Comparison of ENCODE assay signal across 8 mouse cellular contexts in the genomic region with DNA sequence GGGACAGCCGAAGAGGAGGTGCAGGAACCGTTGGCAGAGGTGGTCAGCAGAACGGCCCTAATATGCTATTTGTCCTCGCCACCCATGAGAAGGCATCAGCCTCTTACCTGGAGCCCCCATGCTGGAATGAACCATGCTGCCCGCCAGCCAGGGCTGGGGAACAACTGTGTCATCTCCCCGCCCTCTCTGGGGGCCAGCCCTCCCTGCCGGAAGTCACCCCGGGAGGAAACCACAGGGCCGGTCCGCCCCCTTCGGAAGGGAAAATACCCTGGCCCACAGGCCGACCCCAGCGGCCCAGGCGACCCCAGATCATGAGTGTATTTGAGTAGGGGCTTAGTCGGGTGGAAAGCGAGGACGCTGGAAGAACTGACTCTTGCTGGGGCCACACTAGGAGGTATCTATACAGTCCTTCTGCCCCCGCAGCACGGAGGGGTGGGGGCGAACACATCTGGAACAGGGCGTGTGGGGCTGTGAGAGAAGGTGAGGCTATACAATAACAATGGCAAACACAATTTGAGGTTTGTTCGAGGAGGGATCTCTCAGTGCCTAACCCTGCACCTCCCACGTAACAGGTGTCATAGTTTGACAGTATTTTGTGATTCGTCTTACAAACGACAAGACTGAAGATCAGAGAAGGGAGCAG. TPM values are rescaled to one million over a fixed set of nuclear protein-coding genes. Genes with fewer than 3 reads are reported as not detected.
DNase-seq lines count a peak whose midpoint lies in the region; ATAC-seq lines count a peak whose summit lies in the region.

No protein-coding gene starts in this region.

- no peak; the same call in 1 of the 2 replicates for ATAC-seq in forebrain, embryonic 12.5 days (ENCODE audit: low FRiP score)
- no peak for ATAC-seq in forebrain, embryonic 11.5 days (replicated peaks; ENCODE audit: low FRiP score)
- peak; percentile 10; the same call in 1 of the 2 replicates for ATAC-seq in intestine, embryonic 16.5 days
- 0 out of 2 replicates have a peak, but pooled peaks have one; percentile 12 for ATAC-seq in midbrain, embryonic 11.5 days (ENCODE audit: low FRiP score)

- no peak overlapping the region for H3K27ac ChIP-seq in forebrain, embryonic 10.5 days
- H3K27ac ChIP-seq in forebrain, embryonic 12.5 days, result no peak overlapping the region
- no peak overlapping the region for H3K27ac ChIP-seq in forebrain, embryonic 11.5 days (ENCODE audit: low read depth, low read length)
- H3K27ac ChIP-seq in intestine, embryonic 16.5 days (ENCODE audit: low read length), result no peak overlapping the region
- H3K27ac ChIP-seq in midbrain, embryonic 11.5 days (ENCODE audit: low read depth, low read length), result no peak overlapping the region

- peaks cover 6% of the 10 kb centered on the region; the same call in 1 of the 2 replicates for H3K9me3 ChIP-seq in forebrain, embryonic 10.5 days
- H3K9me3 ChIP-seq in forebrain, embryonic 12.5 days, result no peaks in the 10 kb centered on the region
- H3K9me3 ChIP-seq in forebrain, embryonic 11.5 days (ENCODE audit: control insufficient read depth, low read length), result peaks cover 2% of the 10 kb centered on the region; the same call in 1 of the 2 replicates
- no peaks in the 10 kb centered on the region for H3K9me3 ChIP-seq in intestine, embryonic 16.5 days (ENCODE audit: control insufficient read depth, low read length)
- H3K9me3 ChIP-seq in midbrain, embryonic 11.5 days (ENCODE audit: control insufficient read depth, low read length), result no peaks in the 10 kb centered on the region; the same call in 1 of the 2 replicates

- H3K4me2 ChIP-seq in forebrain, embryonic 12.5 days, result no peak overlapping the region; the same call in 1 of the 2 replicates
- H3K4me2 ChIP-seq in forebrain, embryonic 11.5 days (ENCODE audit: low read depth, low read length, severe bottlenecking), result no peak overlapping the region
- H3K4me2 ChIP-seq in intestine, embryonic 16.5 days (ENCODE audit: low read depth, low read length), result peak overlapping the region; percentile 37
- no peak overlapping the region for H3K4me2 ChIP-seq in midbrain, embryonic 11.5 days

- H3K36me3 ChIP-seq in forebrain, embryonic 10.5 days (replicated peaks), result no peaks in the 10 kb centered on the region
- no peaks in the 10 kb centered on the region; the same call in 1 of the 2 replicates for H3K36me3 ChIP-seq in forebrain, embryonic 12.5 days (replicated peaks)
- H3K36me3 ChIP-seq in forebrain, embryonic 11.5 days (ENCODE audit: control insufficient read depth, insufficient read depth, low read length), result no peaks in the 10 kb centered on the region
- H3K36me3 ChIP-seq in intestine, embryonic 16.5 days (ENCODE audit: control insufficient read depth, insufficient read depth, low read length), result no peaks in the 10 kb centered on the region
- no peaks in the 10 kb centered on the region for H3K36me3 ChIP-seq in midbrain, embryonic 11.5 days (ENCODE audit: control insufficient read depth, insufficient read depth, low read length)

- peak overlapping the region; percentile 29 for H3K4me3 ChIP-seq in forebrain, embryonic 10.5 days
- no peak overlapping the region for H3K4me3 ChIP-seq in forebrain, embryonic 12.5 days (replicated peaks)
- H3K4me3 ChIP-seq in forebrain, embryonic 11.5 days (ENCODE audit: low read depth, low read length), result no peak overlapping the region
- peak overlapping the region; percentile 32 for H3K4me3 ChIP-seq in intestine, embryonic 16.5 days (ENCODE audit: low read length)
- H3K4me3 ChIP-seq in midbrain, embryonic 11.5 days (ENCODE audit: low read depth, low read length), result no peak overlapping the region

- H3K27me3 ChIP-seq in forebrain, embryonic 10.5 days (ENCODE audit: poor library complexity, severe bottlenecking), result peaks cover 65% of the 10 kb centered on the region
- H3K27me3 ChIP-seq in forebrain, embryonic 12.5 days, result peaks cover 60% of the 10 kb centered on the region
- H3K27me3 ChIP-seq in forebrain, embryonic 11.5 days (ENCODE audit: control insufficient read depth, insufficient read depth, low read length), result peaks cover 27% of the 10 kb centered on the region
- H3K27me3 ChIP-seq in intestine, embryonic 16.5 days (replicated peaks; ENCODE audit: control insufficient read depth, insufficient read depth, low read length), result peaks cover 33% of the 10 kb centered on the region
- peaks cover 30% of the 10 kb centered on the region for H3K27me3 ChIP-seq in midbrain, embryonic 11.5 days (ENCODE audit: control insufficient read depth, insufficient read depth, low read length)

- no peak for DNase-seq in forebrain, embryonic 10.5 days (ENCODE audit: extremely low spot score, low spot score)
- no peak for DNase-seq in forebrain, embryonic 11.5 days (ENCODE audit: low spot score)
- peak; percentile 83 for DNase-seq in midbrain, embryonic 11.5 days (ENCODE audit: low spot score, missing footprints)
- DNase-seq in thymus, postnatal 25 days, result peak; percentile 85
- no peak for DNase-seq in layer of hippocampus, adult 11-12 months (ENCODE audit: low spot score)
- no peak for DNase-seq in adrenal gland, adult 2 months

- 7% methylated on average over 25 of the region's 25 CpGs for WGBS in forebrain, embryonic 10.5 days
- 6% methylated on average over 25 of the region's 25 CpGs for WGBS in forebrain, embryonic 12.5 days
- 7% methylated on average over 25 of the region's 25 CpGs for WGBS in forebrain, embryonic 11.5 days
- 7% methylated on average over 25 of the region's 25 CpGs for WGBS in intestine, embryonic 16.5 days
- WGBS in midbrain, embryonic 11.5 days, result 7% methylated on average over 25 of the region's 25 CpGs

- H3K4me1 ChIP-seq in forebrain, embryonic 10.5 days, result peaks cover 30% of the 10 kb centered on the region
- peaks cover 25% of the 10 kb centered on the region for H3K4me1 ChIP-seq in forebrain, embryonic 12.5 days
- H3K4me1 ChIP-seq in forebrain, embryonic 11.5 days (replicated peaks; ENCODE audit: control insufficient read depth, insufficient read depth, low read length), result peaks cover 9% of the 10 kb centered on the region; the same call in 1 of the 2 replicates
- H3K4me1 ChIP-seq in intestine, embryonic 16.5 days (ENCODE audit: control insufficient read depth, insufficient read depth, low read length), result 0 out of 2 replicates have a peak, but pooled peaks cover 2% of the 10 kb centered on the region
- peaks cover 11% of the 10 kb centered on the region for H3K4me1 ChIP-seq in midbrain, embryonic 11.5 days (ENCODE audit: control insufficient read depth, insufficient read depth, low read length)

- no peak overlapping the region for H3K9ac ChIP-seq in forebrain, embryonic 12.5 days
- H3K9ac ChIP-seq in forebrain, embryonic 11.5 days (ENCODE audit: low read length), result peak overlapping the region; percentile 21; the same call in 1 of the 2 replicates
- H3K9ac ChIP-seq in intestine, embryonic 16.5 days (ENCODE audit: low read depth, low read length), result peak overlapping the region; percentile 38; the same call in 1 of the 2 replicates
- no peak overlapping the region for H3K9ac ChIP-seq in midbrain, embryonic 11.5 days (ENCODE audit: low read length)

RNA-seq across cellular contexts. Expression of gene Pou2f2, which starts 47.1 kb away (rescaled TPM):
- 5.5 and 7.0 TPM in 2 replicates for polyA plus RNA-seq in forebrain, embryonic 10.5 days (2016; fragmentation: Nextera tagmentation; extraction: Ambion mirVana)
- polyA plus RNA-seq in forebrain, embryonic 12.5 days (2016; fragmentation: Nextera tagmentation; extraction: Ambion mirVana), result 22.3 and 28.6 TPM in 2 replicates
- 16.8 and 19.9 TPM in 2 replicates for polyA plus RNA-seq in forebrain, embryonic 11.5 days (2014; fragmentation: Nextera tagmentation; extraction: Ambion mirVana)
- polyA plus RNA-seq in intestine, embryonic 16.5 days (2015; fragmentation: Nextera tagmentation; extraction: Ambion mirVana), result 1.0 and 1.2 TPM in 2 replicates
- polyA plus RNA-seq in midbrain, embryonic 11.5 days (2014; fragmentation: Nextera tagmentation; extraction: Ambion mirVana), result 26.6 and 31.3 TPM in 2 replicates
- under 1 TPM; 0.46 to 0.90 TPM for total RNA-seq in adrenal gland, adult 2 months (2021)
- 2.7 and 3.2 TPM in 2 replicates for polyA plus RNA-seq in adrenal gland, adult 2 months (2012; rRNA removed)

Comparison
In these comparisons a context has a peak if more than half of its experiments do, and no peak if none do; other contexts are left out.
1. H3K4me3 ChIP-seq: peak in forebrain, embryonic 10.5 days (single experiment) and intestine, embryonic 16.5 days (single experiment); none in forebrain, embryonic 12.5 days (single experiment), forebrain, embryonic 11.5 days (single experiment) and midbrain, embryonic 11.5 days (single experiment).
2. H3K9ac ChIP-seq: peak in forebrain, embryonic 11.5 days (single experiment) and intestine, embryonic 16.5 days (single experiment); none in forebrain, embryonic 12.5 days (single experiment) and midbrain, embryonic 11.5 days (single experiment).
3. DNase-seq: peak in midbrain, embryonic 11.5 days (single experiment) and thymus, postnatal 25 days (single experiment); none in forebrain, embryonic 10.5 days (single experiment), forebrain, embryonic 11.5 days (single experiment), layer of hippocampus, adult 11-12 months (single experiment) and adrenal gland, adult 2 months (single experiment).
4. ATAC-seq: peak in intestine, embryonic 16.5 days (single experiment) and midbrain, embryonic 11.5 days (single experiment); none in forebrain, embryonic 12.5 days (single experiment) and forebrain, embryonic 11.5 days (single experiment).